8 mouse cellular contexts compared by ENCODE assay signal in the genomic region with DNA sequence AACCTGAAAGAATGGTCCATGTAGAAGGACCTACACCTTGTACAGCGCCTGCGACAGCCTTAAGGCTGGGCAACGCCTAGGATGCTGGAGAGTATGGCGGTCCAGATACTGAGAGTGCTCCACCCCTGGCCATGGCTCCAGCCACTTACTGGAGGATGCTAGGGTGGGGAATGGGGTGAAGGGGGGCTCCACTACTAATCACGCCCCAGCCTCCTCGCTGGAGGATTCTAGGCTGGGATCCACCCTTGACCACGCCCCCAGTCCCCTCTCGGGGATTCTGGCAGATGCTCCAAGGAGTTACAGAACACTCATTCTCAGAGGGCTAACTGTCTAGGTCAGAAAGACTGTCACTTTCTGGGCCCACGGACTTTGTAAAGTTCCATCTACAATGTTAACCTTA. TPM values are rescaled to one million over a fixed set of nuclear protein-coding genes. Genes with fewer than 3 reads are reported as not detected.
DNase-seq lines count a peak whose midpoint lies in the region; TF ChIP-seq lines count a peak whose summit lies in the region.

No protein-coding gene starts in this region.

- DNase-seq in left cerebral cortex, postnatal 4 days = peak; percentile 59
- no peak for DNase-seq in left cerebral cortex, postnatal 36 days (ENCODE audit: low spot score in 2 of 2)
- peak; percentile 79 for DNase-seq in gastrocnemius, adult 2 months
- DNase-seq in heart, postnatal 25 days (ENCODE audit: low spot score) = peak; percentile 66
- DNase-seq in lung, postnatal 10 days = peak; percentile 84
- no peak for DNase-seq in right cerebral cortex, postnatal 14 days
- no peak for DNase-seq in left cerebral cortex, postnatal 25 days (ENCODE audit: low spot score in 2 of 2)
- no peak for DNase-seq in B cell, adult 2 months

- no peak for TF ChIP-seq CTCF in gastrocnemius, adult 2 months (IDR thresholded peaks at IDR 0.05)

- peak overlapping the region; percentile 88 for H3K4me3 ChIP-seq in gastrocnemius, adult 2 months

- H3K27ac ChIP-seq in gastrocnemius, adult 2 months = peak overlapping the region; percentile 97

- intact Hi-C loops in left cerebral cortex, postnatal 4 days (cut with DNase I) = no loop called here
- intact Hi-C loops in left cerebral cortex, postnatal 36 days (cut with DNase I) = no loop called here
- intact Hi-C loops in gastrocnemius, adult 2 months (cut with DNase I) = no loop called here
- intact Hi-C loops in heart, postnatal 25 days (cut with DNase I) = loop anchor here (2.0 kb wide), 1 partner anchor 32 kb away; no protein-coding TSS in a partner anchor
- intact Hi-C loops in left cerebral cortex, postnatal 25 days (cut with DNase I) = no loop called here

RNA-seq across cellular contexts. Expression of gene Tle2, which starts 1.4 kb away (rescaled TPM):
- total RNA-seq in left cerebral cortex, postnatal 4 days (2021) = 10 to 100 TPM; 34.0 to 44.5 TPM
- total RNA-seq in left cerebral cortex, postnatal 36 days (2021) = 10 to 100 TPM; 23.7 to 37.6 TPM
- 1 to 10 TPM; 5.6 to 7.3 TPM for total RNA-seq in gastrocnemius, adult 2 months (2021)
- 1 to 10 TPM; 8.4 to 9.7 TPM for total RNA-seq in heart, postnatal 25 days (2021)
- 10 to 100 TPM; 28.8 to 30.3 TPM for total RNA-seq in left cerebral cortex, postnatal 25 days (2021)

RNA-seq across cellular contexts. Expression of gene Aes, which starts 13.7 kb away (rescaled TPM):
- total RNA-seq in left cerebral cortex, postnatal 4 days (2021) = 100 to 1,000 TPM; 474 to 479 TPM
- 100 to 1,000 TPM; 652 to 731 TPM for total RNA-seq in left cerebral cortex, postnatal 36 days (2021)
- total RNA-seq in gastrocnemius, adult 2 months (2021) = 100 to 1,000 TPM; 847 to 871 TPM
- 1,000 to 10,000 TPM; 1,086 to 1,128 TPM for total RNA-seq in heart, postnatal 25 days (2021)
- total RNA-seq in left cerebral cortex, postnatal 25 days (2021) = 100 to 1,000 TPM; 630 to 638 TPM

RNA-seq across cellular contexts. Expression of gene Tle6, which starts 27.9 kb away (rescaled TPM):
- total RNA-seq in left cerebral cortex, postnatal 4 days (2021) = 1 to 10 TPM; 2.2 to 3.2 TPM
- total RNA-seq in left cerebral cortex, postnatal 36 days (2021) = 10 to 100 TPM in 1 of 2 experiments, 1 to 10 TPM in 1; 9.7 to 10.9 TPM
- 1 to 10 TPM; 5.6 to 6.7 TPM for total RNA-seq in gastrocnemius, adult 2 months (2021)
- total RNA-seq in heart, postnatal 25 days (2021) = 1 to 10 TPM; 6.7 to 7.4 TPM
- total RNA-seq in left cerebral cortex, postnatal 25 days (2021) = 1 to 10 TPM; 4.2 to 5.8 TPM

RNA-seq across cellular contexts. Expression of gene Gna11, which starts 28.0 kb away (rescaled TPM):
- 100 to 1,000 TPM; 116 to 117 TPM for total RNA-seq in left cerebral cortex, postnatal 4 days (2021)
- total RNA-seq in left cerebral cortex, postnatal 36 days (2021) = 100 to 1,000 TPM; 103 to 115 TPM
- total RNA-seq in gastrocnemius, adult 2 months (2021) = 10 to 100 TPM; 25.7 to 30.3 TPM
- total RNA-seq in heart, postnatal 25 days (2021) = 10 to 100 TPM; 49.6 to 54.6 TPM
- total RNA-seq in left cerebral cortex, postnatal 25 days (2021) = 100 to 1,000 TPM; 101 to 107 TPM

RNA-seq across cellular contexts. Expression of gene BC025920, which starts 33.1 kb away (rescaled TPM):
- total RNA-seq in left cerebral cortex, postnatal 4 days (2021) = 1 to 10 TPM; 2.5 to 2.7 TPM
- total RNA-seq in left cerebral cortex, postnatal 36 days (2021) = 1 to 10 TPM; 3.5 to 3.6 TPM
- 1 to 10 TPM; 2.5 to 3.9 TPM for total RNA-seq in gastrocnemius, adult 2 months (2021)
- 1 to 10 TPM; 1.9 to 2.8 TPM for total RNA-seq in heart, postnatal 25 days (2021)
- total RNA-seq in left cerebral cortex, postnatal 25 days (2021) = 1 to 10 TPM; 3.1 to 3.8 TPM

Comparison
In these comparisons a context has a peak if more than half of its experiments do, and no peak if none do; other contexts are left out.
1. DNase-seq: peak in left cerebral cortex, postnatal 4 days (single experiment), gastrocnemius, adult 2 months (single experiment), heart, postnatal 25 days (single experiment) and lung, postnatal 10 days (single experiment); none in left cerebral cortex, postnatal 36 days (0 of 2), right cerebral cortex, postnatal 14 days (single experiment), left cerebral cortex, postnatal 25 days (0 of 2) and B cell, adult 2 months (0 of 2).